Mouse (Mus musculus) macrophage (primary cell): ENCODE data around the gene Atxn7. TPM values are rescaled to one million over a fixed set of nuclear protein-coding genes. Genes with fewer than 3 reads are reported as not detected.
"Not testable (repeated sequence)": the region's sequence is repeated elsewhere in the genome, so short reads cannot be mapped to it uniquely, and the experiment has no call there.

Experiments
- H3K27ac ChIP-seq: fragments of 350-480 bp; formaldehyde crosslinking; 2 replicates; pipeline ENCODE4 v1.9.0; 2021
- H3K36me3 ChIP-seq: fragments of 350-480 bp; formaldehyde crosslinking; 2 replicates; pipeline ENCODE4 v1.9.0; 2021; ENCODE audit errors: inconsistent target
- H3K4me3 ChIP-seq: fragments of 350-480 bp; formaldehyde crosslinking; 2 replicates; pipeline ENCODE4 v1.9.0; 2021; ENCODE audit errors: inconsistent target
- H3K79me2 ChIP-seq: fragments of 350-480 bp; formaldehyde crosslinking; 2 replicates; pipeline ENCODE4 v1.9.0; 2021; ENCODE audit errors: inconsistent target
- WGBS: methylation state at CpG from one replicate; pipeline ENCODE4 v1.1.7; 2026; ENCODE audit warnings: inconsistent platforms; ENCODE audit not compliant: missing documents; 5-methylcytosine and 5-hydroxymethylcytosine counted together
- polyA plus RNA-seq: library from polyadenylated mRNA; stranded (reverse); fragments of 250-400 nt; gene quantifications from 3 replicates; pipeline ENCODE4 v1.2.4, GENCODE M21; 2018; ENCODE audit warnings: inconsistent platforms

Atxn7 gene
- polyA plus RNA-seq, 1 experiment from 2014 or later = 6.7 TPM

DNA sequence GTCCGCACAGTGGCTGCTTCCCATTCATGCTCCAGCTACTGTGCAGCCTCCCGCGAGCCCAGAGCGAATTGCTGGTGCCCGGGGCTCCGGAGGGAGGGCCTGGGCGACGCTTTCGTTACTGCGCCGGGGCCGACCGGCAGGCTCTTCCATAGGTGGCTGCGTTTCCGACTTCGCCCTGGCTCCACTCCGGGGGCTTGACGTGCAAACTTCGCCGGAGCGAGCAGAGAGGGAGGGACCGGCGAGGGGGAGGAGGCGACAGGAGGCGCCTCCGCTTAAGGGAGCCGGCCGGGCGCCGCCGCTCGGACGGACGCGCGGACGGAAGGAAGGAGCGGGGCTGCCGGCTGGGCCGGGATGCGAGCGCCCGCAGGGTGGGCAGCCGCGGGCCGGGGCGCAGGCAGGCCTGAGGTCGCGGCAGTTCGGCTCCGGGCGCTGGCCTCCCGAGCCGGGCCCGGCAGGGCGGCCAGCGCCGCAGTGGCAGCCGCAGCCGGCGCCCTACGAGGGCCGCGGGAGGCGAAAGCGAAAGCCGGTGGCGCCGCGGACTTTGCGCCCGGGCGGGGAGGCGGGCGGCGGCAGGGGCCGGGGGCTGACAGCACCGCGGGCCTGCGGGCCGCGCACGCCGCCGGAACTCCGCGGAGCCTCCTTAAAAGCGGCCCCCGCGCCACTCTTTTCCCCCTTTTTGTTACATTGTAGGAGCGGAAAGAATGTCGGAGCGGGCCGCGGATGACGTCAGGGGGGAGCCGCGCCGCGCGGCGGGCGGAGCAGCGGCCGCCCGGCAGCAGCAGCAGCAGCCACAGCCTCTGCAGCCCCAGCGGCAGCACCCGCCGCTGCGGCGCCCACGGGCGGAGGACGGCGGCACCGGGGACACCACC, 51.4 kb downstream of the Atxn7 start:
- H3K79me2 ChIP-seq = peaks cover 24% of the 10 kb centered on the region; the same call in 1 of the 2 replicates
- H3K4me3 ChIP-seq = peak overlapping the region; percentile 50
- H3K27ac ChIP-seq = peak overlapping the region; percentile 35; the same call in 1 of the 2 replicates
- H3K36me3 ChIP-seq = peaks cover 3% of the 10 kb centered on the region; the same call in 1 of the 2 replicates
- under 1% methylated on average over 66 of the region's 116 CpGs for WGBS

DNA sequence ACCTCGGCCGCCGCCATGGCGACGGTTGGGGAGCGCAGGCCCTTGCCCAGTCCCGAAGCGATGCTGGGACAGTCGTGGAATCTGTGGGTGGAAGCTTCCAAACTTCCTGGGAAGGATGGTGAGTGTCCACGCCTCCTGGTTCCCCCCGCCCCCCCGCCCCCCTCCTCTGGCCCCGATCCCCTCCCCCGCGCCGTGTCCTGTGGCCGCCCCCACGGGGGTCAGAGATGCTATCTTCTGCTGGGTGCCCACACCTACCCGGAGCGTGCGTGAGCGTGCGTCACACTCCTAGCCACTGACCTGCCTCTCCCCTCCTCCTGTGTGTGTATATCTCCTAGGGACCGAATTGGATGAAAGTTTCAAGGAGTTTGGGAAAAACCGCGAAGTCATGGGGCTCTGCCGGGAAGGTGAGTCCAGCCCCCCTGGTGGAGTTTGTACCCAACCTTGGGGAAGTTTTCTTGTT, 52.0 kb downstream of the Atxn7 start:
- peak overlapping the region; percentile 37 for H3K4me3 ChIP-seq
- H3K36me3 ChIP-seq = peaks cover 9% of the 10 kb centered on the region; the same call in 1 of the 2 replicates
- H3K27ac ChIP-seq = no peak overlapping the region
- under 1% methylated on average over 16 of the region's 27 CpGs for WGBS
- peaks cover 30% of the 10 kb centered on the region; the same call in 1 of the 2 replicates for H3K79me2 ChIP-seq

DNA sequence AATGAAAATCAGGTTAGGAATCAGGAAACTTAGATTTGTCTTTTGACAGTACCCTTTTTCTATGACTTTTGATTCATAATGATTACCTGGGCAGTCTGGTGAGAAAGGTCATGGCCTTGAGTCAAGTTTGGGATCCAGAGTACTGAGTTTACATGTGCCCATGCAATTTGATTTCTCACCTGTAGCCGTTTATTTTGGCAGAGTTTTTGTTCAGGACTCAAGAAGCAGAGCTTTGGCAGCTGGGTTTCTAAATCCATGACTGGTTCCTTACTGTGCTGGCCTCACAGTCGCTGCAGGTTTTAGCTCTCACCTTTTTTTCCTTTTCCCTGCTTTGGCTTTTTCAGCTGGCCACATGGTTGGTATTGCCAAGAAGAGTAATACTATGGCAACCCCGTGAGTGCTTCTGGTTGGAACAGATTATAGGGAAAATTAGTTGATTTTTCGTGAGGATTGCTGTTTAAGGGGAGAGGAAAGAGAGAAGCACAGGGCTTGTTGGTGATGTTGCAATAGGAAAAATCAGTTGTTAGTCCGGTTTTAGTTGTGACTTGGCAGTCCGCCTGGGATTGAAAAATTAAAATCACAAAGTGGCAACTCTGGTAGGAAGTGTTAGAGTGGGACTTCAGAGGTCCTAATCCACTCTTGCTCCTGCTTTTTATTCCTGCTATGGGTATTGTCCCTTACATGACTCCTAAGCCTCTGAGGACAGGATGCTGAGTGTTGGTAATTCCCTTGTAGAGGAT, 53.6 kb downstream of the Atxn7 start:
- no peak overlapping the region for H3K4me3 ChIP-seq
- H3K36me3 ChIP-seq = peaks cover 15% of the 10 kb centered on the region; the same call in 1 of the 2 replicates
- WGBS = 47% methylated on average over 6 of the region's 6 CpGs
- H3K27ac ChIP-seq = no peak overlapping the region
- peaks cover 44% of the 10 kb centered on the region; the same call in 1 of the 2 replicates for H3K79me2 ChIP-seq

DNA sequence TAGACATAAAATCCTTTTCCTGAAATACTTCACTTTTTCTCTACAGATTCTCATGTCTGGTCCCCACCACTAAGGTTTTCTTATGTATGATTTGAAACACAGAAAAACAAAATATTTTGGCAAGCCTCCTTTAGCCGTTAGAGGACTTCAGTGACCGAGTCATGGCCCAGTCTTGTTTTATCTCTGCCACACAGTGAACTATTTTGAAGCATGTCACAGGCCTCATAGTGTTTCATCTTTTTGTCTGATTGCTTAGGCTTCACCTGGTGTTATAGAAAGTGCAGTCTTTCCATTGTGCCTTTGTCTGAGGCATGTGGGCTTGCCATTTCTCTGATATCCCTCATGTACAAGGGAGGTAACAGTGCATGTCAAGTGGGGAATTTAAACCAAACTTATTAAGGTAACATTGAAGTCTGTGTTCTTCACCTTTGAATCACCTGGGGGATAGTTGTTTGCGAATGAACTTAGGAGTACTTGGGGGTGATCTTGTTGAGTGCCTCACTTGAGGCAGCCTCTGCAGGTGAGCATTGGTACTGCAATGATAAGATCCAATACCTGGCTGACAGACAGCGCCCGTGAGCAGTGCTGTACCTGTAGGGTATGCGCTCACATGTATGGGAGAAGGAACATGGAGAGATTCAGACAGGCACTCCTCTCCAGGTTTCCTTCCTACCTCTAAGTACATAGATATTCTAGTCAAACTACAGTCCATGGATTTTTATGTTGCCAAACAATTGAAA, 58.1 kb downstream of the Atxn7 start:
- 90% methylated on average over 6 of the region's 6 CpGs for WGBS
- H3K36me3 ChIP-seq = peaks cover 15% of the 10 kb centered on the region; the same call in 1 of the 2 replicates
- H3K27ac ChIP-seq = no peak overlapping the region
- peaks cover 37% of the 10 kb centered on the region; the same call in 1 of the 2 replicates for H3K79me2 ChIP-seq
- no peak overlapping the region for H3K4me3 ChIP-seq

DNA sequence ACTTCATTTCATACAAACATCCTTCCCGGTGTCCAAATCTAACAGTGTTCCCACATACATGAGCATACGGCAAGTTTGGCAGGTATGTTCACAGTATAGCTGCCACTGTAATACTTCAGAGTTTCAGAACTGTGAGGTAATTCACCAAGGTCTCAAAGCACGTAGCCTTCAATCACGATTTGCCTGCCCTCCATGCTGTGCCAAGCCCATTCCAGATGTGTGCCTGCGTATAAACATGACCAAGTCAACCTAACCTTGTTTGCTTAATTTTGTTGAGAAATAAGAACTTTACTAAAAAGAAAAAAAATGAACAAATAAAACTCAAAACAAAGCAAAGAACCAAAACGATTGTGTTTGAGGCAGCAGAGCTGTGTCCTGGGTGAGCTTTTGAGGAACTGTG, 60.0 kb downstream of the Atxn7 start:
- 90% methylated on average over 6 of the region's 6 CpGs for WGBS
- Histone ChIP-seq H3K79me2 (peaks cover 25% of the 10 kb centered on the region; the same call in 1 of the 2 replicates), H3K27ac (no peak overlapping the region), H3K4me3 (no peak overlapping the region), H3K36me3 (peaks cover 15% of the 10 kb centered on the region; the same call in 1 of the 2 replicates)

DNA sequence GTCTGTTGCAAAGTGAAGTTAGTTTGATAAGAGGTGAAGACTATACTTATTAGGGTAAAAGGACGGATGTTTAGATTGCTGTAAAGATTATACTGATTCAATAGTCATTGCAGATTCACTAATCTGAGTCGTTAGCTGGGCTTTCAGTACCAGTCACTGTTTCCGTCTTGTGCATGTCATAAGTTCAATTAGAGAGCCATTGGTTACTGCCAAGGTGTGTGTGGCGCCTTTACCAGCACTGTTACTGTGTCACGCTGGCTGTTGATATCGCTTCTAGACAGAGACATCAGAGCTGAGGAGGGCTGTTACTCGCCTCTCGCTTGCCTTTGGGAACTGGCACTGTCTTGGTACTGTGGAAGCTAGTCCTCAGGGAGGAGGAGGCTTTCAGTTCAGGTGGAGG, 64.6 kb downstream of the Atxn7 start:
- Histone ChIP-seq H3K79me2 (peaks cover 19% of the 10 kb centered on the region; the same call in 1 of the 2 replicates), H3K36me3 (0 out of 2 replicates have a peak, but pooled peaks cover 2% of the 10 kb centered on the region), H3K27ac (no peak overlapping the region), H3K4me3 (no peak overlapping the region)
- 93% methylated on average over 8 of the region's 8 CpGs for WGBS

DNA sequence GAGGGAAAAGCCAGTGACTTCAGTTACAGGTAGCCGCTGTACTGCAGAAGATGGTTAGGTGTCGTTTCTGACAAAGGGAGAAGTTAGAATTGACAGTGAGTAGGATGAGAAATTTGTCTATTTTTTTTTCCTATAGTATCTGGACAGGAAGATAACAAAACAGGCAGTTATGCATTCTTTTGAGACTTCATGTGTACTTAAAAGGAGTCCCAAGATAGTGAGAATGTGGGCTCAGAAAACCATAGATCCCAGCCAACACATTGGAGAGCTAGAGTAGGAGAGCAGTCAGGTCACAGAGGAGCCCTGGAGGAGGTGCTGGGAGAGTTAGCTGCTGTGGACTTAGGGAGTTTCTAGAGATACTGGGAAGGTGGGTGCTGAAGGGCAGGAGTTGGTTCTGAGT, 69.4 kb downstream of the Atxn7 start:
- no peak overlapping the region for H3K4me3 ChIP-seq
- 92% methylated on average over 2 of the region's 2 CpGs for WGBS
- peaks cover 28% of the 10 kb centered on the region; the same call in 1 of the 2 replicates for H3K79me2 ChIP-seq
- H3K27ac ChIP-seq = no peak overlapping the region
- 0 out of 2 replicates have a peak, but pooled peaks cover 18% of the 10 kb centered on the region for H3K36me3 ChIP-seq

DNA sequence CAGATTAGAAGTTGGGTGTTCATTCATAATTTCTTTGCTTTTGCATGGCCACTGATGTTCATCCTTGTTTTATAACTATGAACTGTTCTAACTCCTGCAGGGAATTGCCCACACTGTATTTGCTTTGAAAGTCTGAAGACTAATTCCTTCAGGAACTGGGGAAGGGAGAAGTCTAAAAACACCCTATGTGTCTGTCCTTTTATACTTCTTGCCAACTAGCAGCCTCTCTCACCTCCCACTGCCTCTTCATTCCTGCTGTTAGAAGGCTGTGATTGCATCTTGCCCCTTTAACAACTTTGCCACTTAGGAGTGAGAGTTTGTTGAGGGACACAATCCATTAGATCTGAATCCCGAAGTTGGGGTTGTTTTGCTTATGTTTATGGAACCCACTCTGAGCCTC, 71.6 kb downstream of the Atxn7 start:
- Histone ChIP-seq H3K79me2 (peaks cover 24% of the 10 kb centered on the region; the same call in 1 of the 2 replicates), H3K27ac (no peak overlapping the region), H3K4me3 (no peak overlapping the region), H3K36me3 (peaks cover 18% of the 10 kb centered on the region; the same call in 1 of the 2 replicates)
- WGBS = 100% methylated on average over 1 of the region's 1 CpGs

DNA sequence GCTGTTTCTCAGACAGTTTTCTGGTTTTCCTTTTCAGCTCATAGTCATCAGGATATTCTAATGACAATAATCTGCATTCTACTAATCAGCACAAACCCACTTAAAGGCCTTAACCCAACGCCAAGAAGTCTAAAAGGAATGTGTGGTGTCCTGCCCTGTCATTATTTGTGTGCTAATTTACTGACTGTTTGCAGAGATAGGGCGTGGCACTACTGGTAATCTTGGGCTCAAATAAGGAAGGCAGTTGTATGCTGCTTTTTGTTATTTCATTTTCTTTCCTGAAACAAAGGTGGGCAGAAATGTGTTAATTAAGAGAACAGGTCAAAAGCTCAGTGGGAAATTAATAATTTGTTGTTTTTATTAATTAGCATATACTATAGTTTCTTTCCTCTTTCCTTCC, 75.1 kb downstream of the Atxn7 start:
- Histone ChIP-seq H3K79me2 (peaks cover 12% of the 10 kb centered on the region; the same call in 1 of the 2 replicates), H3K36me3 (peaks cover 11% of the 10 kb centered on the region; the same call in 1 of the 2 replicates), H3K27ac (no peak overlapping the region), H3K4me3 (no peak overlapping the region)
- 95% methylated on average over 2 of the region's 2 CpGs for WGBS

DNA sequence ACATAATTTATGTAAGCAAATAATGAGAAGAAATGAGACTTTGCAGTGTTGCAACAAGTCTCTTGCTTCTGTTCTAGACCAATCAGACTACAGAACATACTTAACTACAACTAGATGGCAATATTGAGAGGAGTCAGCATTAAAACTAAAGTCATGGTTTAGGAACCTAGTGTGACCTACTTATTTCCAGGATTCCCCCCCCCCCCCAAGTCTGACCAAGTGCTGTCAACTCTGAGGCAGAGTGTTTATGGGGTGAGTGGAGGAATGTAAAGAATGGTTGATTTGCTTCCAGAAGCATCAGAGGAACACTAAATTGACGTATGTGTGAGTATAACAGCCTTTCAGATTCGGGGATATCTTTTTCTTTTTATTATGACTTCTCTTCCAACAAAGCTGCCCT, 77.0 kb downstream of the Atxn7 start:
- Histone ChIP-seq H3K79me2 (peaks cover 12% of the 10 kb centered on the region; the same call in 1 of the 2 replicates), H3K36me3 (peaks cover under 1% of the 10 kb centered on the region; the same call in 1 of the 2 replicates), H3K4me3 (no peak overlapping the region), H3K27ac (no peak overlapping the region)
- WGBS = 100% methylated on average over 2 of the region's 2 CpGs

DNA sequence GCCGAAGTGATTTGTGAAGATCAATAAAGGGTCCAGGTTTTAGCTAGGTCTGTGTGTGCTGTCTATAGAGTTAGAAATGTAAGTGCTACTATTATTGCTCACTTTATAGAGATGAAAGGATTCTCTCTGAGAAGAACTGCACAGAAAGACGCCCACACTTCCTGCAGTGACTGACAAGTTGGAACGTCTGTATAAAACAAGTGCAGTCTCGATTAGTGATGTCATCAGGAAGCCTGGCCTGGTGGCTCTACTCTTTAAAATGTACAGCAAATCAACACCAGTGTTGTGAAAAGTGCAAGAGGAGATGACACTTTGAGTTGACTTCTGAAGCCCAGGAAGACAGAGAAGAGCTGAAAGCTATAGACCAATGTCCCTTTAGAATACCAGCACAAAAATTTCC, 81.1 kb downstream of the Atxn7 start:
- Histone ChIP-seq H3K27ac (no peak overlapping the region), H3K4me3 (no peak overlapping the region)
- WGBS = 80% methylated on average over 4 of the region's 4 CpGs

DNA sequence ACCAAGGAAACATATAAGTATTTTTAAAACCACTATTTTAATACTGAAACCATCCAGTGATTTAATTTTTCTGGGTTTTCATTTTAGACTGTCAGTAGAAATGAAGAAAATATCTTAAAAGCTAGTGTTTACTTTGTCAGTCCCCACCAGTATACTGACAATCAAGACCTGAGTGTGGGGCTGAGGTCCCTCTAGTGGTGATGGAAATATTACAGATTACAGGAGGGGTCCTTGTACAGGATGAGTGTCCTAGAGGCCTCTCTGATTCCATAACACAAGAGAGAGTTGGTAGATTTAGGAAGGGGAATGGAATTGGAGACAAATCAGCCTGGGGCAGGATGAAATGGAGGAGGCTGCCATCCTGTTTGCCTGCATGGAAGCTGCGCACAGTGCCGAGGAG, 93.1 kb downstream of the Atxn7 start:
- 100% methylated on average over 2 of the region's 2 CpGs for WGBS
- Histone ChIP-seq H3K4me3 (no peak overlapping the region), H3K79me2 (no peaks in the 10 kb centered on the region), H3K27ac (no peak overlapping the region), H3K36me3 (peaks cover 29% of the 10 kb centered on the region; the same call in 1 of the 2 replicates)

More for the DNA sequence above, 81.1 kb downstream of the Atxn7 start:
- peaks cover 6% of the 10 kb centered on the region; the same call in 1 of the 2 replicates for H3K79me2 ChIP-seq
- H3K36me3 ChIP-seq = peaks cover 14% of the 10 kb centered on the region; the same call in 1 of the 2 replicates

DNA sequence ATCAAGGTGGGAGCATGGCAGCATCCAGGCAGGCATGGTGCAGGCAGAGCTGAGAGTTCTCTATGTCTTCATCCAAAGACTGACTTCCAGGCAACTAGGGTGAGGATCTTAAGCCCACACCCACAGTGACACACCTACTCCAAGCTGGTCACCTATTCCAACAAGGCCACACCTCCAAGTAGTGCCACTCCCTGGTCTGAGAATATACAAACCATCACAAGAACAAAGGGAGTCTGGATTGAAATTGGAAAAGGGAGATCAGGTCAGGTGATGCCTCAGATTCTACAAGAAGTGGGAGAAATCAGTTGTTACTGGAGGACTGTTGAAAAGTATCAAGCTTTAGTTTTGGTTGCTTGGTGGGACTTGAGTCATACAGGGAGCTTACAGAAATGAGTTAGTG, 98.4 kb downstream of the Atxn7 start:
- H3K79me2 ChIP-seq, H3K4me3 ChIP-seq, H3K27ac ChIP-seq: not testable (repeated sequence)
- peaks cover 17% of the 10 kb centered on the region; the same call in 1 of the 2 replicates for H3K36me3 ChIP-seq
